In the genomic region with DNA sequence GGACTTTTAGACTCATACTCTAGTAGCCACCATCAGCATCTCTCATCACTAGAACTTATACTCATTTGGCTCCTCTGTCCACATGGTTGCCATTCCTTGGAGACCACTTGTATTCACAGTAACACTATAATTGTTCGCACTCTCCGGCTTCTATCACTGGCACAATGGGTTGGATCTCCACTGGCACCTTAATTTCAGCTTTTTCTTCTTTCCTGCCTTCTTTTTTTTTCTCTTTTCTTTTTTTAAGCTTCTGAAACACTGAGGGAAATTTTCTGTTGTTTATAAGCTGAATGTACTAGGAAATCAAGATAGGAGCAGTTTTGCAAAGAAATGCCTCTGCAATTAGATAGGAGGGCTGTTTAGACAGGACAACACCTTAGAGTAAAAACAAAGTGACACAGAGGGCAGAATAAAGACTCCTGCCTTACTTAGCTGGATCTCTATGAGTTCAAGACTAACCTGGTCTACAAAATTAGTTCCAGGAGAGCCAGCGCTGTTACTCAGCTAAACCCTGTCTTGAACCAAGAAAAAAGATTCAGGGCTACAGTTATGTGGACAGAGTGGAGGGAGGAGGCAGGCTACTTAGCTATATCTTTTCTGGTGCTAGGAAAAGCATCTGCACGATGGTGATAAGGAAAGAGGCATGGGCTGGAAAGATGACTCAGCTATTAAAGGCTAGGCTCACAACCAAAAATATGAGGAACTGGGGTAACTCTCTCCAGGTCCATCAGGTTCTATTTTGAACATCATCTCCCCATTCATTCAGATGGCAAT, we compare ENCODE assay signal across 12 mouse cellular contexts. TPM values are rescaled to one million over a fixed set of nuclear protein-coding genes. Genes with fewer than 3 reads are reported as not detected.
A peak's percentile ranks its signal among the peaks of the same experiment; 100 is the strongest.
DNase-seq lines count a peak whose midpoint lies in the region; ATAC-seq and TF ChIP-seq lines count a peak whose summit lies in the region.
"Had no signal": no experiment of that assay in that cellular context is flagged by ENCODE, and none has a peak within 500 bp of the region (broad histone marks: within the 10 kb centered on the region; RNA-seq: fewer than 3 reads in every experiment).

No protein-coding gene starts in this region.

- no peaks in the 10 kb centered on the region for H3K4me1 ChIP-seq in stomach, embryonic 14.5 days (ENCODE audit: control insufficient read depth, insufficient read depth, low read length)
- no peaks in the 10 kb centered on the region for H3K4me1 ChIP-seq in stomach, postnatal 0 days (replicated peaks; ENCODE audit: control insufficient read depth, insufficient read depth)
- peaks cover 39 to 46% of the 10 kb centered on the region in 2 experiments for H3K4me1 ChIP-seq in liver, embryonic 14.5 days (replicated peaks; ENCODE audit: control insufficient read depth in 2 of 2, insufficient read depth in 2 of 2, low read length in 1 of 2)
- H3K4me1 ChIP-seq in thymus, adult 2 months (replicated peaks; ENCODE audit: control insufficient read depth, insufficient read depth, low read length) = no peaks in the 10 kb centered on the region; the same call in 1 of the 2 replicates
- H3K4me1 ChIP-seq: embryonic facial prominence, embryonic 13.5 days had no signal

- ATAC-seq in frontal cortex, adult (ENCODE audit: low TSS enrichment) = peak; percentile 51
- ATAC-seq in stomach, embryonic 14.5 days (ENCODE audit: insufficient number of reproducible peaks, insufficient read depth, low FRiP score, low read depth) = peak; percentile 71; the same call in 1 of the 2 replicates
- no peak for ATAC-seq in stomach, postnatal 0 days (ENCODE audit: low FRiP score, low TSS enrichment)
- ATAC-seq in liver, embryonic 14.5 days (ENCODE audit: insufficient read depth) = peak; percentile 92

- no peaks in the 10 kb centered on the region for H3K27me3 ChIP-seq in stomach, embryonic 14.5 days (ENCODE audit: control insufficient read depth, insufficient read depth, low read length)
- H3K27me3 ChIP-seq in stomach, postnatal 0 days (ENCODE audit: control insufficient read depth, insufficient read depth, low read length) = no peaks in the 10 kb centered on the region
- H3K27me3 ChIP-seq in liver, embryonic 14.5 days (ENCODE audit: control insufficient read depth, insufficient read depth, low read length) = no peaks in the 10 kb centered on the region
- no peaks in the 10 kb centered on the region for H3K27me3 ChIP-seq in thymus, adult 2 months (ENCODE audit: control insufficient read depth, insufficient read depth, low read length)
- H3K27me3 ChIP-seq: embryonic facial prominence, embryonic 13.5 days had no signal

- no peak overlapping the region for H3K4me2 ChIP-seq in stomach, embryonic 14.5 days (replicated peaks; ENCODE audit: low read depth, low read length)
- H3K4me2 ChIP-seq in stomach, postnatal 0 days (replicated peaks; ENCODE audit: low read depth) = no peak overlapping the region
- peak overlapping the region; percentile 60 for H3K4me2 ChIP-seq in liver, embryonic 14.5 days (ENCODE audit: low read depth)
- H3K4me2 ChIP-seq: embryonic facial prominence, embryonic 13.5 days had no signal

- H3K4me3 ChIP-seq in stomach, embryonic 14.5 days (ENCODE audit: low read depth, low read length) = no peak overlapping the region
- no peak overlapping the region for H3K4me3 ChIP-seq in stomach, postnatal 0 days (ENCODE audit: low read depth, low read length)
- H3K4me3 ChIP-seq in liver, embryonic 14.5 days (ENCODE audit: insufficient read depth in 1 of 2, low read depth in 2 of 2, low read length in 2 of 2) = no peak overlapping the region
- no peak overlapping the region for H3K4me3 ChIP-seq in thymus, adult 2 months (ENCODE audit: control insufficient read depth, insufficient read depth, low read length)
- H3K4me3 ChIP-seq: embryonic facial prominence, embryonic 13.5 days; myocyte had no signal

- no peaks in the 10 kb centered on the region for H3K36me3 ChIP-seq in stomach, embryonic 14.5 days (ENCODE audit: control insufficient read depth, insufficient read depth, low read length)
- no peaks in the 10 kb centered on the region for H3K36me3 ChIP-seq in stomach, postnatal 0 days (ENCODE audit: control insufficient read depth, insufficient read depth, low read length)
- no peaks in the 10 kb centered on the region; the same call in 1 of the 2 replicates for H3K36me3 ChIP-seq in liver, embryonic 14.5 days (replicated peaks; ENCODE audit: control insufficient read depth, insufficient read depth, low read depth)
- H3K36me3 ChIP-seq in thymus, adult 2 months (ENCODE audit: control insufficient read depth, insufficient read depth, low read length) = no peaks in the 10 kb centered on the region

- no peak for DNase-seq in frontal cortex, adult 2 months (ENCODE audit: extremely low spot score in 1 of 2, low spot score in 1 of 2)
- no peak for DNase-seq in stomach, postnatal 0 days (ENCODE audit: low spot score)
- peak; percentile 94 for DNase-seq in liver, embryonic 14.5 days (ENCODE audit: low read depth in 3 of 3, low spot score in 3 of 3)
- DNase-seq in thymus, adult 2 months = no peak
- no peak for DNase-seq in thymus, postnatal 25 days
- no peak for DNase-seq in gastrocnemius, postnatal 36 days
- DNase-seq: cerebellum, adult 18-20 months; kidney, adult 18-20 months had no signal

- no peak for TF ChIP-seq EP300 in stomach, postnatal 0 days (optimal IDR thresholded peaks at IDR 0.05)
- TF ChIP-seq EP300 in liver, embryonic 14.5 days (IDR thresholded peaks at IDR 0.05; ENCODE audit: low read depth) = peak; percentile 98

- H3K27ac ChIP-seq in stomach, embryonic 14.5 days (ENCODE audit: low read length) = no peak overlapping the region
- H3K27ac ChIP-seq in stomach, postnatal 0 days (replicated peaks) = no peak overlapping the region
- H3K27ac ChIP-seq in liver, embryonic 14.5 days = peak overlapping the region; percentile 99
- H3K27ac ChIP-seq in thymus, adult 2 months (ENCODE audit: control insufficient read depth, insufficient read depth, low read length) = no peak overlapping the region
- H3K27ac ChIP-seq: embryonic facial prominence, embryonic 13.5 days had no signal

- H3K9me3 ChIP-seq in stomach, embryonic 14.5 days (ENCODE audit: control insufficient read depth, low read depth, low read length) = no peaks in the 10 kb centered on the region
- no peaks in the 10 kb centered on the region for H3K9me3 ChIP-seq in stomach, postnatal 0 days (ENCODE audit: control insufficient read depth, low read length)
- H3K9me3 ChIP-seq in liver, embryonic 14.5 days (ENCODE audit: control insufficient read depth, low read length) = no peaks in the 10 kb centered on the region
- H3K9me3 ChIP-seq: embryonic facial prominence, embryonic 13.5 days had no signal

- no peak for TF ChIP-seq CTCF in stomach, postnatal 0 days (IDR thresholded peaks at IDR 0.05; ENCODE audit: low read depth)
- TF ChIP-seq CTCF in liver, embryonic 14.5 days (IDR thresholded peaks at IDR 0.05; ENCODE audit: low read depth) = no peak
- no peak for TF ChIP-seq CTCF in thymus, adult 2 months (IDR thresholded peaks at IDR 0.05; ENCODE audit: borderline replicate concordance, control insufficient read depth, extremely low read depth, insufficient read depth, low read length, poor library complexity)

- H3K9ac ChIP-seq in stomach, embryonic 14.5 days (replicated peaks; ENCODE audit: low read depth, low read length) = no peak overlapping the region
- no peak overlapping the region for H3K9ac ChIP-seq in stomach, postnatal 0 days (ENCODE audit: low read length)
- peak overlapping the region; percentile 67 for H3K9ac ChIP-seq in liver, embryonic 14.5 days (replicated peaks)
- H3K9ac ChIP-seq: embryonic facial prominence, embryonic 13.5 days had no signal

- TF ChIP-seq POLR2A in thymus, adult 2 months (IDR thresholded peaks at IDR 0.05; ENCODE audit: control insufficient read depth, extremely low read depth, insufficient read depth, low read length, poor library complexity) = no peak

- WGBS in stomach, embryonic 14.5 days = 84% methylated on average over 4 of the region's 4 CpGs
- 87% methylated on average over 4 of the region's 4 CpGs for WGBS in stomach, postnatal 0 days
- WGBS in liver, embryonic 14.5 days (ENCODE audit: insufficient replicate concordance) = 47% methylated on average over 4 of the region's 4 CpGs
- WGBS in thymus, adult 2 months = 58% methylated on average over 4 of the region's 4 CpGs

- intact Hi-C loops in gastrocnemius, postnatal 36 days (cut with DNase I) = no loop called here

RNA-seq across cellular contexts. Expression of gene Lancl2, which starts 42.8 kb away (rescaled TPM):
- polyA plus RNA-seq in frontal cortex, adult 2 months (2012; rRNA removed) = 56.1 and 62.8 TPM in 2 replicates
- polyA plus RNA-seq in stomach, embryonic 14.5 days (2014; fragmentation: Nextera tagmentation; extraction: Ambion mirVana) = 27.5 and 27.6 TPM in 2 replicates
- 9.6 and 9.8 TPM in 2 replicates for polyA plus RNA-seq in stomach, postnatal 0 days (2015; fragmentation: Nextera tagmentation; extraction: Ambion mirVana)
- 4.9 and 7.1 TPM in 2 replicates for polyA plus RNA-seq in liver, embryonic 14.5 days (2012; rRNA removed)
- 13.5 and 14.6 TPM in 2 replicates for polyA plus RNA-seq in liver, embryonic 14.5 days (2014; fragmentation: Nextera tagmentation; extraction: Ambion mirVana)
- 4.3 and 5.2 TPM in 2 replicates for polyA plus RNA-seq in thymus, adult 2 months (2012; rRNA removed)
- total RNA-seq in gastrocnemius, postnatal 36 days (2021) = 1 to 10 TPM; 7.3 to 9.7 TPM

RNA-seq across cellular contexts. Expression of gene Pyurf, which starts 53.3 kb away (rescaled TPM):
- 18.4 and 20.3 TPM in 2 replicates for polyA plus RNA-seq in frontal cortex, adult 2 months (2012; rRNA removed)
- polyA plus RNA-seq in stomach, embryonic 14.5 days (2014; fragmentation: Nextera tagmentation; extraction: Ambion mirVana) = 20.9 and 23.6 TPM in 2 replicates
- 16.2 and 16.3 TPM in 2 replicates for polyA plus RNA-seq in stomach, postnatal 0 days (2015; fragmentation: Nextera tagmentation; extraction: Ambion mirVana)
- 3.5 and 4.7 TPM in 2 replicates for polyA plus RNA-seq in liver, embryonic 14.5 days (2012; rRNA removed)
- polyA plus RNA-seq in liver, embryonic 14.5 days (2014; fragmentation: Nextera tagmentation; extraction: Ambion mirVana) = 6.9 and 7.6 TPM in 2 replicates
- polyA plus RNA-seq in thymus, adult 2 months (2012; rRNA removed) = 6.2 and 7.4 TPM in 2 replicates
- 10 to 100 TPM; 11.8 TPM for total RNA-seq in gastrocnemius, postnatal 36 days (2021)

Comparison
In these comparisons a context has a peak if more than half of its experiments do, and no peak if none do; other contexts are left out.
1. DNase-seq: peak in liver, embryonic 14.5 days (3 of 3); none in frontal cortex, adult 2 months (0 of 2), stomach, postnatal 0 days (single experiment), thymus, adult 2 months (single experiment), thymus, postnatal 25 days (single experiment) and gastrocnemius, postnatal 36 days (0 of 2).